Mouse (Mus musculus) adrenal gland, adult 8-10 months (tissue): ENCODE results near the gene Acaca. TPM values are rescaled to one million over a fixed set of nuclear protein-coding genes. Genes with fewer than 3 reads are reported as not detected.
"Not testable (repeated sequence)": the region's sequence is repeated elsewhere in the genome, so short reads cannot be mapped to it uniquely, and the experiment has no call there.

Experiments used
- DNase-seq: peaks from one replicate; pipeline ENCODE4 v3.0.0; 2022
- total RNA-seq, 4 experiments: library from RNA; stranded (reverse); gene quantifications; 2 replicates each; pipeline ENCODE4 v1.2.4; 2022

Gene Acaca
- total RNA-seq, 4 experiments from 2014 or later: 81.4 to 339 (median 190) TPM

DNA sequence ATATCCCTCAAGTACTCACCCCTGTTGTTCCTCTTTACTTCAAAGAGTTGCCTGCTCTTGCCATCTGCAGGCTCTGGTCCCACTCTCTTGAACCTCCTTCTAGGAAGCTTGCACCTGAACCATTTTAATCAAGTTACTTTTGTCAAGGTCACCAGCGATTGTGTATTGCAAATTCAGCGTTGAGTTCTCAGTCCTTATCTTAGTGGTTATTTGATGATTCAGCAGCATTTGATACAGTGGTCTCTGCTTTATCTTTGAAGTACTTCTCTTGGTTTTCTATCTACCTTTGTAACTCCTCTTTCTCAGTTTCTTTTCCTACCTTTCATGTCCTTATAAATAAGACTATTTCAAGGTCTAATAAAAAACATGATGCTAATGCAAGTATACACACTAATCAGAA, 211.2 kb downstream of the Acaca start:
- DNase-seq: no peak

DNA sequence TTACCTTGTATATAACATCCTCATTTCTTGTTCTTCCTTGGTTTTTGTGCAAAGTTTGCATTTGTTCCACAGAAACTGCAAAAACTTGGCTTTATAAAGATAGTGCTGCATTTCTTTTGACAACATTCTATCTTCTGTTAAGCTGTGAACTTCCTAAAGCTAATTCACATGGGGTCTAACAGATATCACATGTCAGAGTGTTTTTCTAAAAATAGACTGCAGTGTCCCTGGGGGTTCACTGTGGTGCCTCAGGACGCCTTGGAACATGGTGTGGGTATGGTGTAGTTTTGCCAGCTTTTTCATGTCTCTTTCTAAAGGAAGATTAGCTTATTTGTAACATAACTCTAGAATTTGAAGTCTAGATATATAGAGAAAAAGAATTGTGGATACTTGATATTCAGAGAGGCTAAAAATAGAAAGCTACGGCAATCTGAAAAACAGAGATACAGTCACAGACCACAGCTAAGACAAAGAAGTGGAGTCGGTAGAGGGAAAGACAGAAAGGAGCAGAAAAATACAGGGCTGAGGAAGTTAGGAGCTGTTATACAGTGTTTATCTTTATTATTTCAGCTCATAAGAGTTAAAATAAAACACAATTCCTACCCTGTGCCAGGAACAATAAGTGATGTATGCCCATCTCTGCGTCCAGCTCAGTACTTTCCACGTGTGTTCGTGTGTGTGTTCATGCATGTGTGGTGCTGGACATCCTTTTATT, 215.2 kb downstream of the Acaca start:
- DNase-seq: no peak

DNA sequence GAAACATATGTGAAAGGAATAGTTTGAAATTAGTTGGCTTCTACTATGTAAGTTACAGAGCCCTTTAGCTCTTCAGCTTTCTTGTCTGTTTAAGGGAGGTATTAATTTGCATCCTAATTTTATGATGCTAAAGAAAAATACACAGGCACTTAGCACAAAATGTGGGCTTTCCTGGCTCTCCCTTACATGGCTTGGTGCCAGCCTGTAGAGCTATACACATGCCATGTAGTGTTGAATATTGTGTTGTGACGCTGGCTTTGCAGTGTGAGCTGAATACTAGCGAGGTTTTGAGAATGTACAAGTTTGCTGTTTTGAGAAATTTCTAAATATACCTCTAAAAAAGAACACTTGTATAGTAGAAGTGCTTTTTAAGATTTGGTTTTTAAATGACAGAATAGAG, 218.3 kb downstream of the Acaca start:
- DNase-seq: no peak

DNA sequence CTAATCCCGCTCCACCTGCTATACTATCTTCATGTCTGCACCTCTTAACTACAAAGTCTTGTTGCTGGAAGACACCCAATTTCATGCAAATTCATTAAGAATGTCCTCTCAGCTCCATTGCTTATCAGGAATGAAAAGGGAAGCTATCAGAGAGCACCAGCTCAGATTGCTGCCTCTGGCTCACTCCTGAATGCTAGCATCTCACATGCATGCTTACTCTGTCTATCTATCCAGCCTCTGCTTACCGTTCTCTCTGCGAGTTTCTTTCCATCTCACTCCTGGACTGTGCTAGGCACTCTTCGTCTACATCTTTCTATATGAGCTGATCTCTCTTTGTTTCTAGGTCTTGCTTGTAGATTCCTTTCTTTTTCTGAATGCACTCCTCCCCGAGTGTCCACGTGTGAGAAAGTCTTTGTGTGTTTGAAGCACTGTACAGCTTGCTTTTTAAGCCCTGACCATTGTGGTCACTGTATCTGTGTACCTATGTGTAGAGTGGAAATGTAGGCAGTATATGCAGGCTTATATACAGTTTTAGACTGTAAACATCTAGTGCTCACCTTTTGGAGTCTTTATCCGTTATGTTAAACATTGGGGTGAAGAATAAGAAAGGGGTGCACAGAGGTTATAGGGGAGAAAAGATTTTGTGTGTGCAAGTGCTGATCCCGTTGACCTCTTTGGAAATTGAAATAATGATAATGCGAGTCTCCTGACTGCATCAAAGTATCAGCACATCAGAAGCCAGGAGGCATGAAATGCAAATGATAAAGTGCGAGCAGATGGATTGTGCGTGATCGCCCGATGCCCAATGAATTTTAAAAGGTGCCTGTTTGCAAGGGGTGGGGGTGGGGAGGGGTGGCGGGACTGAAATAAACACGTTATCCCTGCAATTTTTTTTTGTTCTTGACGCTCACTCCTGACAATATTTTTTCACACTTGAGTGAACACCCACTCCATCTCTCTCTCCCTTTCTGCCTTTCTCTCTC, 219.7 kb downstream of the Acaca start:
- no peak for DNase-seq

GRCm38 (mm10) chr11:84351150-84351549, 221.7 kb downstream of the Acaca start:
- DNase-seq: no peak

DNA sequence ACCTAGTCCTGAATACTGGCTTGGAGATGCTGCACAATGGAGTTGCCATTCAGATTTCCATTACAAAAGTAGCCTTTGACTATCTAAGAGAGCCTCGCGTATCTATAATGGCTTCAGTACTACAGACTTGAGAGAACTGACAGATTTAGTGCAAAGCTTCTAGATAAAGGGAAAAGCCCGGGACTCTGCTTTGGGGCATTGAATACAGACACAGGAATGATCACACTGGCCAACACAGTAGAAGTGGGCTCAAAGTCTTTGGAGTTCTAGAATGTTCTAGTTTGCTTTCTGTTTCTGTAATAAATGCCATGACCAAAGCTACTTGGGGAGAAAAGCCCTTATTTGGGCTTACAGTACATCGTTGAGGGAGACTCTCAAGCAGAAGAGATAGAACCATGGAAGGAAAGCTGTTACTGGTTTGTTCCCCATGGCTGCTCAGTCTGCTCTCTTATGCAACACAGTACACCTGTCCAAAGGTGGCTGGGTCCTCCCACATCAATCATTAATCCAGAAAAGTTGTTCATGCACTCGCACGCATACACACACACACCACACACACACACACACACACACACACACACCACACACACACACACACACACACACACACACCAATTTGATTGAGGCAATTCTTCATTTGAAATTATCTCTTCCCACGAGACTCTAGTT, 223.7 kb downstream of the Acaca start:
- DNase-seq: no peak

DNA sequence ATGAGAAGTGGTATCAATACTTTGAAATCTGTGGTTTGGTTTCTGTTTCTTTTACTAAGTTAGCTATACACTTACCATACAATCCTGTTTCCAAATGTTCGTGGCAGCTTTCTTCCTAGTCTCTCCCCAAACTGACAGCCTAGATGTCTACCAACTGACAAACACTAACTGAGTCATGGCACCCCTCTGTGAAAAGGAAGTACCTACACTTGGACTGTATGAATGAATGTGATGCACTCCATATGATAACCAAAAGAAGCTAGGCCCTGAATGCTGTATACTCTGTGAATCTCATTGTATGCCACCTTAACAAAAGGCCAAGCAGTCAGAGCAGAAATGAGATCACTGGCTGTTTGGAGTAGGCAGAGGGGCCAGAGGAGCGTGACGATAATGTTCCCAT, 227.8 kb downstream of the Acaca start:
- DNase-seq: no peak

- DNase-seq: no peak
Measured at GRCm38 (mm10) chr11:84357771-84358170, 228.3 kb downstream of the Acaca start.

DNA sequence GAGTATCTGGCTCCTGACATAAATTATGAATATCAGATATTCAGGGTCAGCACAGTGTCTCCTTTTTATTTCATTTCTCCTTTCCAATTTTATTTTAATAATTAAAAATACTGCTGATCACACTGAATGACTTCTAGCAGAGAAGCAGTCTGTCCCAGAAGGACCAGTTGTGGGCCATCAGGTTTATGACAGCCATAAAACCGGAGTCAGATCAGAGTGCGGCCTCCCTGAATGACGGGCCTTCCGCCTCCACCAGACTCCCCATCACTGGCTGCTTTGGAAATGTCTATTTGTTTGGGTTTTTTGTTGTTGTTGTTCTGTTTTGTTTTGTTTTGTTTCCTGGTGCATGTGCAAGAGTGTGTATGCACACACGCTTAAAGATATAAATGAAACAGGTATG, 232.1 kb downstream of the Acaca start:
- no peak for DNase-seq

DNA sequence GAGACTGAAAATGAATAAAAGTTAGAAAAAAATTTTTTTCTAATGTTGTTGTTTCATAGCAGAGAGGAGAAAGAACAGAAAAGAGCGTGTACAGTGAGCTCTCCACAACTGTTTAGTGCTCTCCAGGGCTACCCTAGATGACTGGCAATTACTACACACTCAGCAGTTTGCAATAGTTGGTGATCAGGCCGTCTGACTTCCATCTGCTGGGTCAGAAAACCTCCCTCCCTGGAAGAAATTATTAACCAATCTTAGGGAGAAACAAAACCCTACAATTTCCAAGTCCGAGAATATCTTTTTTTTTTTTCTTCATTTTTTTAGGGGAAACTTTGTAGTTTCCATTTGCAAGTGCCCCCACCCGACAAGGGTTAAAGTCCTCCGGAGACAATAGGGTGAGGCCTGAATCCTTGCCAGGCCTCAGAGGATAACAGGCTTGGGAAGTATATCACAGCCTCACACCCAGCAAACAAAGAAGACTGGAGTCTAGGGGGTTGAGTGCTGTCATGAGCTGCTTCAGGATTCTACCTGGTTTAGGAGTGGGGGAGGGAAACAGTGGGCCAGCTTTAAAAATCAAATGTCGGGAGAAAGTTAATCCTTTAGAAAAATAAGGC, 233.3 kb downstream of the Acaca start:
- DNase-seq: no peak

DNA sequence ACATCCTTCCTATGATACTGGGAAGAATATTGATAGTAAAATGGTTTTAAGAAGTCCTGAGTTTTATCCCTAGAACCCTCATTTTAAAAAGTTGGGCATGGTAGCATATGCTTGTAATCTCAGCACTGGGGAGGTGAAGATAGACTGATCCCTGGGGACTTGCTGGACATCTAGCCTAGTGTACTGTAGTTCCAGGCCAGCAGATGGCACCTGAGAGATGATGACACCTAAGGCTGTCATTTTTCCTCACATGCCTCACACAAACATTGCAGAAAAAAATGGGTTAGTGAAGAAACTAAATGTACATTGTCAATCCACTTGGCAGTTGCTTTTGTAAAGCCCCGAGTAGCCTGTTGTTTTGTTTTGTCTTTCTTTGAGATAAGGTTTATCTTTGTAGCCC, 235.8 kb downstream of the Acaca start:
- no peak for DNase-seq

DNA sequence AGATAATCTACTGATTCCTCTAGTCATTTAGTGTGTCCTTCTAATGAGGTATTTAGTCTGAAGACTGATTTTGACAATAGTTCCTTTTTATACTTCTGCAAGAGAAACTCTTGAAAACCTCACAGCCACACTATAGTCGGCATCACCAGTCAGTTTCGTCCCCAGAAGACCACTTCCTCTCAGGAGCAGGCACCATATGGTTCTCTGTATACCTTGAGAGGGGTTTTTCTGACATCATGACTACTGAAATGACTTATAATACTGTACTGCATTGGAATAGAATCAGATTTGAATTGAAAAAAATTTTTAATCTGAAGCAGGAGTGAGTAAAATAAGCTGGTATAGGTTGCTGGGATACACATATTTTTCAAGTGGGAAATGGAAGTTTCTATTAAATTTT, 239.4 kb downstream of the Acaca start:
- DNase-seq: no peak

DNA sequence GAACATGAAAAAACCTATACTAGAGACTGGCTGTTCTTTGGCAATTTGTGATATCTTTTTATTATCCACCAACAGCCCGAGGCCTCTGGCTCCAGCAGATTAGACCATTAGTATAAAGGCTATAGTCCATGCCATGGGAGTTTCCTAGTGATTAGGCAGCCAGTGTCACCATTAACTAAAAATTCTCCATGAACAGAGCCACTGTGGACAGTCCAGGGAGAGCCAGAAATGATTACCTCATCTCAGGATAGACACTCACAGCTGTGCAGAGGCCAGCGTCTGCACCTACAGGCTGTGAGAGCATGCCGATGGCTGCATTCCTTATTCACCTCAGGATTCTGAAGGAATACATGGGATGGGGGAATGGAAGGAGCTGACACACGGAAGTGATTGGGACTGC, 243.7 kb downstream of the Acaca start:
- DNase-seq: no peak

DNA sequence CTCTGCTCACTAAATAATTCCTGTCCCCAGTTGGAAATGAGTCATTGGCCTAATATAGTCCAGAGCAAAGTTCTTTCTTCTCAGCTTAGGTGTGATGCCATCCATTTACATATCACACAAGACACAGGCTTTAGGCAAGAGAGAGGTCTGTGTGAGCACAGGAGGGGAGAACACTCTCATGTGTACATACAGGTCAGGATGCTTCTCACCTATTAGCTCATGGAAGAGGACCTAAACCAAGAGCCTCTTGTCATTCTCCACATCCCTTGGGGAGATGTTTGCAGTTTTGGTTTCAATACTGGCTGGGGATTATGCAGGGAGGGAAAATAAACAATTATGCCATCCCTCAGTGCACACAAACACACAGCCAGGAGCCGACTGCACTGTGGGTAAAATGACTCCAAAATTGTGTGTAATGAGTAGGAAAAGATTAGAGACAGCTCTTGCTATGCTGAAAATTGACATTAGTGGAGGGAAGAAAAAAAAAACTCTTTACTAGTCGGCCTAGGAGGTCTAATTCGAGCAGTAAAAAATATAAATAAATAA, 246.6 kb downstream of the Acaca start:
- no peak for DNase-seq

- no peak for DNase-seq
Measured at GRCm38 (mm10) chr11:84376510-84377365, 247.3 kb downstream of the Acaca start.

GRCm38 (mm10) chr11:84382450-84382849, 253.0 kb downstream of the Acaca start:
- DNase-seq: no peak

DNA sequence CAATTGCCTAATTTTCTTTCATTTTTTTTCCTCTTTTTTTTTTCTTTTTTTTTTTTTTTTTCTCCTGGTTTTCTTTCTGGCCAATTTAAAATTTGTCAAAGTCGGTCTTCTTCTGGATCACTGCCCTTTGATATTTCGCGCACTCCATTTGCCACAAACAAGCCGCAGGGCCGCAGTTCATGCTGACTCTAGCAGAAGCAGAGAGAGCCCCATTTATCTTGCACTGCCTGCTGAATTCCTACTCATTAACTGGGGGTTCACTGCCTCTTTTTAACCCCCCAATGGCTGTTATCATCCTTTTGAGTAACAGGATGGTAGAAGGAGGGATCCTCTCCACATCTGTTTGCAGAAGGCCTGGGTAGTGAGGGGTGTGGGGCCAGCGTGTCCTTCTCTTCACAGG, 254.4 kb downstream of the Acaca start:
- no peak for DNase-seq

DNA sequence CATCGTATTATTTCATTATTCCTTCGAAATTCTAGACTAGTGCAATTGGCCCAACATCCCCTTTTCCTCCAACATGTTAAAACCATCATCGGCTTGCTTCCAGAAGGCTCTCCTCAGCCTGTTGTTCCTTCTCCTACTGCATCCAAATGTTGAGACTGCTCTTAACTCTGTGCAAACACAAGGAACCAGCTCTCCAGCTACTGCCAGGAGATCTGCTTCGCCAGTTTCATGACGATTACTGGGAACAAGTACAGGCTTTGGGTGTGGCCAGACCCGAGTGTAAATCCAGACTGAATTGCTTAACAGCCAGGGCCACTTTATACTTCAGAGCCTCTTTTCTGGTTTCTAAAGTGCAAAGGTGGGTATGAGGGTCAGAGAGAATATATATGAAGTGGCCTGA, 259.9 kb downstream of the Acaca start:
- no peak for DNase-seq

- no peak for DNase-seq
Measured at GRCm38 (mm10) chr11:84391126-84391525, 261.7 kb downstream of the Acaca start.

DNA sequence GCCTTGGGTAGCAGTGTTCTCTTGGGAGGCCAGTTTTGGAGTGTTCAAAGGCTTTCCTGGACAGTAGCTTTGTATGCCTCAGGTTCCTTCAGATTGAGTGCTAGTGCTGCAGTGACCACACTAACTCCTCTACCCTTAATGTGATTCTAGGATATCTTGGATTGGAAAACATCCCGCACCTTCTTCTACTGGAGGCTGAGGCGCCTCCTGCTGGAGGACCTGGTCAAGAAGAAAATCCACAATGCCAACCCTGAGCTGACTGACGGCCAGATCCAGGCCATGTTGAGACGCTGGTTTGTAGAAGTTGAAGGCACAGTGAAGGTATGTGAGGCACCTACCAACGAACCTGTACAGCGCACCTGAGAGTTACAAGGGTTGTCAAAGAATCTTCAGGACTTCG, 262.6 kb downstream of the Acaca start:
- DNase-seq: not testable (repeated sequence)

DNA sequence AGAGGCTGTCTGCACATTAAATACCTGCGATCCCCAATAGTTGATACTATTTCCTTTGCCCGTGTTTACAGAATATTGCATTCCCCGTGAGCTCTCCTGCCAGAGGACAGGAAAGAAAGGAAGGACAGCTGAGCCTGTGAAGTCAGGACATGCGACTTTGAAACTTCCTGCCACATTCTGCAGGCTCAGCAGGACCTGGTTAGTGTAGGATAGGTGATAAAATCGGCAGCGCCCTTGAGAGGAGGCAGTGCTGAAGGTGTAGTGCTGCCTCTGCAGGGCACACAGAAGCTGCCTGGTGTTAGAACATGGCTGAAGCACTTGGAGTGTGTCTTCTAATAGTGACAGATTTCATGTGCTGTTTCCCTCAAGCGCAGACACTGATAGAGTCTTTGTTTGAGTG, 264.1 kb downstream of the Acaca start:
- DNase-seq: no peak
